Mouse (Mus musculus) cerebellum, adult 11 months (tissue): ENCODE results near the gene Rpl34.
A peak's percentile ranks its signal among the peaks of the same experiment; 100 is the strongest.

Experiments
- DNase-seq: peaks from one replicate; pipeline ENCODE4 v3.0.0; 2022

The Rpl34 gene

DNA sequence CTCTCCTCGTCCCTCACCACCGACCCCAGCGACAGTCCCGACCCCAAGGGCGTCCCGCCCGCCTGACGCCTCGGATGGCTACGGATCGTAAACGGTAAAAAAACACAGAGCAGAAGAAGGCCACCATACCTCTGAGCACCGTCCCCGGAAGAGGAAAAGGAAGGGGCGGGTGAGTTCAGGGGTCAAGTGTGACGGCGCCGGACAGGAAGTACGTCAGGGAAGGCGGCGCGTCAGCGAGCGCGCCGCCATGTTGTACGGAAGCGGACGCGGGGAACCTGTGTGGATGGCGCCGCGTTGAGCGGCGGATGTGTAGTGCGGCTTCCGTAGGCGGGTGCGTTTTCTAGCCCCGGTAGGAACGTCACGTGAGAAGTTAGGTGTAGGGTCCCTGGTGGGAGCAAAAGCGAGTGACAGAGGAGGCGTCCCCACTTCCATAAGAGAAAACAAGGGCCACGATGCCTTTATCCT, at the start of gene Rpl34:
Rpl34 (minus strand) TSS at position 210 of the 465 bp plus-strand sequence.
- DNase-seq: peak; percentile 92

GRCm38 (mm10) chr3:130768172-130768571, 38.0 kb upstream of the Rpl34 start:
- no peak for DNase-seq

DNA sequence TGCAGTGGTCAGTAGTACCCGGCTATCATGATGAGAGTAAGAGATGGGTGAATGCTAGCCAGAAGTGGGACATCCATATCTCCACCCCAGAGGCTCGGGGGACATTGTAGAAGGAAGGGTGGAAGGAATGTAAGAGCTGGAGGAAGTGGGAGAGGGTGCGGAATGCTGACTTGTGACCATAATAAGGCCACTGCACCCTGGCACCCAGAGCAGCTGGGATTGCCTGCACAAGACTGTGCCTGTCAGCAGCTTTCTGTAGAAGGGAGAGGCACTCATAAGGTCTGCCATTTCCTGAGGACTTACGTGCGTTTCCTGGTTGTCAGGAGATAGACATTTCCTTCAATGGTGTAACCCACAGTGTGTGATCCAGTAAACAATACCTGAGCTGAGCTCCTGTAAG, 33.9 kb upstream of the Rpl34 start:
- no peak for DNase-seq

DNA sequence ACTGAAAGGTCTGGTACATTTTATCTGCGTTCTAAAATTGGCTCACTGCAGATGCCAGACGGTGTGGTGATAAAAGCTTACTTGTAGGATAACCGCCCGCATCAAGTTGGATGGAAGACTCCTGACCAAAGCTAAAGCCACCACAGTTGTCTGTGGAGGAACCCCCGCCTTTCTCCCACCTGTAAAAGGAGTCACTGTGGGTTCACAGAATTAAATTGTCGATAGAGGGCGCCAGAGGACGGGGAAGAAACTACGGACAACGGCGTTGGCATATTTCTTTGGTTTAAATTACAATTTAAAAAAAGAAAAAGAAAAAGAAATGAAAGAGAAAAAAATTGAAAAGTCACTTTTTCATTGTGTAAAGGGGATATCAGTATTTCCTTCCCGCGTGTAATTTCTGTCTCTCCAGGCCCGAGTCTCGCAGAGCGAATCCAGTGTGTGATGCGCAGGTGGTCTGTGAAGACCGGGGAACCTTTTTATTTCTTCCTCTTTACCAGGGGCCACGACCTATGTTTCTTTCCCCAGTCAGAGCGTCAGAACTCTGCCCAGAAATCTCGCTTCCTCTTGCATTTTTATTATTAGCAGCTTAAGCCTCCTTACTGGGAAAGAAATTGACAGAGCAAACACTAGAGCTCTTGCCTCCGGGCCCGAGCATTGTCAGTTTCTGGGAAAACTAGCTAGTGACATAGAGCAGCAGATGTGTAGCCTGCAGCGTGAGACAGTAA, 30.7 kb upstream of the Rpl34 start:
- DNase-seq: peak; percentile 8

DNA sequence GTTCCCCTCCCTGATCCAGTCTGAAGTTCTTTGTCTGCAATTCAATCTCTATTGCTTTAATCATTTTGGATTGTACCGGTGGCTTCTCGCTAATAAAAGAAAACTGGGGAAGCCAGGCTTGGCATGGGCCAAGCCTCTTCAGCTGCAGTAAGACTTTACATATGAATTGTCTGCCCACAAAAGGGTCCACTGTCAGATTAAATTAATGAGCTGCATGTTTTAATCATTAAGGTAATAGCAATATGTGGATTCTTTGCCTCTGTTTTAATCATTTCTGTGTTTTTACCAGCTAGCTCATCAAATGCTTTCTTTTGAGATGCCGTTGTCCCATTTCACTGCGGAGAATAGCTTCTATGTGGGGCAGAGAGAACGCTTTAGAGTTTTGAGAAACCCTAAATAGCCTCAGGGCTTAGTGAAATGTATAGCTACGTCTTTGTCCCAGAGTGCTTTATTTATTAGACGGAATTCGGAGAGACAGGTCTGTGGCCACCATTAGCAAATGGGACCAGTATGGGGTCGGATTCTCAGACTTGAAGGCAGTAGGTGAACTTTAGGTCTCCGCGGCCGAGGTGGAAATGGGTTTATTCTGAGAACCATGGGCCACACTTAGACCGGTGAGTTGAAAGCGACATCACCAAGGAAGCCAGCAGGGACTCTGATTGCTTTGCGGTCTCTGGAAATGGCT, 28.1 kb upstream of the Rpl34 start:
- no peak for DNase-seq

GRCm38 (mm10) chr3:130757117-130757852, 27.1 kb upstream of the Rpl34 start:
- DNase-seq: no peak

GRCm38 (mm10) chr3:130749206-130749605, 19.0 kb upstream of the Rpl34 start:
- no peak for DNase-seq

- DNase-seq: no peak
These were observed 16.7 kb upstream of the Rpl34 start for GRCm38 (mm10) chr3:130746673-130747619.

GRCm38 (mm10) chr3:130737652-130738361, 7.6 kb upstream of the Rpl34 start:
- no peak for DNase-seq

DNA sequence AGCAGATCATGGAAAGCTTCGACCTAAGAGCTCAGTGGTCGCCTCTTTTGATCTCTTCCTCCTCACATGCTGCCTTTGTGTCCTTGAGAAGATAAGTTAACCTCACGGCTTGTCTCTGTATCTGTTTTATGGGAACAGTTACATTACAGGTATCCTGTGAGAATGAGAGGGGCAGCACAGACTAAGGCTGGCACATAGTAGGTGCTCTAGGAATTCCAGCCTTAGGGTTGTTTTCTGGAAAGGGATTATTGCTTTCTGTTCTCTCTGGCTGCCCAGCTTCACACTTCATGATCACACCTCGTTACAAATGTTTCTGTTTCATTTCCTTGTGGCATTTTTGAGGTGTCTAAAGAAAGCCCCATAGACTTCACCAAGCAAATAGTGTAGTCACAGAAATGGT, 6.6 kb upstream of the Rpl34 start:
- DNase-seq: no peak

- no peak for DNase-seq
These were observed 568 bp downstream of the Rpl34 start for GRCm38 (mm10) chr3:130729472-130730188.

GRCm38 (mm10) chr3:130727676-130728075, 2.5 kb downstream of the Rpl34 start:
- DNase-seq: no peak

GRCm38 (mm10) chr3:130727036-130727435, 3.2 kb downstream of the Rpl34 start:
- DNase-seq: no peak

- no peak for DNase-seq
These were observed 4.5 kb downstream of the Rpl34 start for GRCm38 (mm10) chr3:130725718-130726117.

- DNase-seq: no peak
These were observed 7.3 kb downstream of the Rpl34 start for GRCm38 (mm10) chr3:130722733-130723478.

- no peak for DNase-seq
These were observed 10.0 kb downstream of the Rpl34 start for GRCm38 (mm10) chr3:130720225-130720624.

- DNase-seq: no peak
These were observed 11.3 kb downstream of the Rpl34 start for GRCm38 (mm10) chr3:130718871-130719270.

DNA sequence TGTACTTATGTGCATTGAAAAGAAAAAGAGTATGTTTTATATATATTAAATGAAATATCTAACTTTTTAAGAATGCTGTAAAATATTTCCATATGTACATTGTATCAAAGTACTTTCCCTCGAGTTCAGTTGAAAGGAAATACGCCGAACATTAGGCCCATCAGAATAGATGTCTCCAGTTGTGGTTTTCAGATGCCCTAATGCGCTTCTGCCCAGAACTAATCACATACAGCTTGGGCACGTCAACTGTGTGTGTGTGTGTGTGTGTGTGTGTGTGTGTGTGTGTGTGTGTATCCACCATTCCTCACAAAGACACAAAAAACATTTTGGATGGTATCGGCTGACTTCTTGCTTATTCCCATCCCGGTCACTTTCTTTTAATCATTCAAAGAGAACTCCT, 13.6 kb downstream of the Rpl34 start:
- no peak for DNase-seq

DNA sequence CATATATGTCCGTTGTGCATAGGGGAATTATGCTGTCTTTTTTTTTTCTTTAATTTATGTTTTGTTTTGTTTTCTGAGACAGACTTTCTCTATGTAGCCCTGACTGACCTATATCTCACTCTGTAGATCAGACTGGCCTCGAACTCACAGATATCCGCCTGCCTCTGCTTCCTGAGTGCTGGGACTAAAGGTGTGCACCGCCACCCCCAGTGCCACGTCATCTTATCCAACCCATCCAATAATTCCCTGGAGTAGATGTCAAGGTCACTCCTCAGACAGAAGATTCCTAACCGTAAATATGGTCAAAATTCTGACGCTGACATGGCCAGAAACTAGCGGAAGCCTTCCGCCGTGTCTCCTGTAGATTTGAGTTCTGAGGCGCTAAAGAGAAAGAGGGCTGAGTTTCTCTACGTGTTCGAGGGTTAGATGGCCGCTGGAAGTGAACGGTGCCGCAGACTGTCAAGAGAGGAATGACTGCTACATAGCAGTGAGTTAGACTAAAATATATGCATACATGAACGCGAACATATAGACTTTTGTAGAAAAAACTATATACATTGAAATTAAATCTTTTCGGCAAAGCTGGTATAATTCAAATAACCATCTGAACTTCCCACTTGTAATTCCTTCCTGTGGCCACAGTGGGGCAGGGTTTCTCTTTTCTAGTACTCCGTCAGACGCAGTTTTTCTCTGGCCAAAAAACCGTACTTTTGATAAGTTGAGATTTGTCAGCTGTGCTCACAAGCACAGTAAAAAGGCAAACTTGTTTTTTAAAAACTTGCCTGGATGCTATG, 15.2 kb downstream of the Rpl34 start:
- DNase-seq: peak; percentile 46

- DNase-seq: no peak
These were observed 17.3 kb downstream of the Rpl34 start for GRCm38 (mm10) chr3:130712891-130713290.
